ENCODE assay signal across 8 mouse cellular contexts in the genomic region with DNA sequence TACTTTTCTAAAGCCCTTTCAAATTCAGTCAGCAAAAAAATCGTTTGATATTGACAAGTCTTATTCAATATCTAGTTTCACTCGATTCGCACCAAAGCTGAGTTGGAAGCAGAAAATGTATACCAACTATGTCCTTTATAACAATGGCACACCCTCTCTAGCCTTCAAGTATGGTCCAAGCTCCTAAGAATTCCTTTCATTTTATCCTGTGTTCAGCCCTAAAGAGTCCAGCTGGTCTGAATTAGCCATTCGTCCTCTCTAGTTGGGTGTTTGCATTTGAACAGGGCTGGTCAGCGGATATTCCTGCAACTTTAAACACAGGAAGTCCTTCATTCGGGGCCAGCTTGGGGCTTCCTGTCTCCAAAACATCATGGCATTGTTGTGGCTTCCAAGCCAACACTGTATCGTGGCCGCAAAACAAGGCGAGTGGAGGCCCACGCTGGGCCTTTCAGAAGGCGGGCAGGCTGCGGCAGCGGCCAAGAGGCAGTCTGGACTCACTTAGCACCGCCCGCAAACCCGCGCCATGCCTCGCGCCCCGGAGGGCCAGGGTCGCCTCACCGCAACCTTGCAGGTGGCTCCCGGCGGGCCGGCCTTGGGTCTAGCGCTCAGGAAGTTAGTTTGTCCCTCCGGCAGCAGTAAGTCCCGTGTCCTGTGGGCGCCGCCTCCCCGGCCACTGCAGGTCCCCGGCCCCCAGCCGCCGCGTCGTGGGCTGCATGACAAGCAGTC.
DNase-seq lines count a peak whose midpoint lies in the region; ATAC-seq and TF ChIP-seq lines count a peak whose summit lies in the region.

No protein-coding gene starts in this region.

- no peak for TF ChIP-seq CTCF in brain, embryonic 14.5 days (IDR thresholded peaks at IDR 0.05; ENCODE audit: borderline replicate concordance, extremely low read depth, insufficient read depth, insufficient read length)

- no peaks in the 10 kb centered on the region for H3K27me3 ChIP-seq in forebrain, embryonic 12.5 days
- no peaks in the 10 kb centered on the region for H3K27me3 ChIP-seq in hindbrain, embryonic 16.5 days (replicated peaks; ENCODE audit: control insufficient read depth, insufficient read depth, low read length)
- H3K27me3 ChIP-seq in liver, embryonic 15.5 days = peaks cover 13% of the 10 kb centered on the region; the same call in 1 of the 2 replicates

- H3K9me3 ChIP-seq in forebrain, embryonic 12.5 days = no peaks in the 10 kb centered on the region
- no peaks in the 10 kb centered on the region for H3K9me3 ChIP-seq in hindbrain, embryonic 16.5 days (ENCODE audit: control insufficient read depth, low read length)
- no peaks in the 10 kb centered on the region for H3K9me3 ChIP-seq in liver, embryonic 15.5 days (replicated peaks)

- peak; percentile 48 for DNase-seq in right cerebral cortex, postnatal 14 days
- DNase-seq in right cerebral cortex, adult 18-20 months = no peak
- DNase-seq in brain, embryonic 14.5 days (ENCODE audit: low read depth) = peak; percentile 69
- DNase-seq in naive thymus-derived CD4-positive, alpha-beta T cell, adult 2 months (ENCODE audit: low read depth) = peak; percentile 38
- no peak for DNase-seq in yolk sac, embryonic 10.5 days (ENCODE audit: low spot score)

- peak overlapping the region; percentile 83 for H3K9ac ChIP-seq in forebrain, embryonic 12.5 days
- peak overlapping the region; percentile 83 for H3K9ac ChIP-seq in hindbrain, embryonic 16.5 days (ENCODE audit: low read depth, low read length)
- peak overlapping the region; percentile 57 for H3K9ac ChIP-seq in liver, embryonic 15.5 days

- no peak for TF ChIP-seq POLR2A in brain, embryonic 14.5 days (IDR thresholded peaks at IDR 0.05; ENCODE audit: borderline replicate concordance, extremely low read depth, insufficient read depth, insufficient read length, poor library complexity, severe bottlenecking)

- H3K36me3 ChIP-seq in forebrain, embryonic 12.5 days (replicated peaks) = peaks cover 21% of the 10 kb centered on the region
- no peaks in the 10 kb centered on the region for H3K36me3 ChIP-seq in hindbrain, embryonic 16.5 days (ENCODE audit: control insufficient read depth, insufficient read depth, low read length)
- H3K36me3 ChIP-seq in liver, embryonic 15.5 days (replicated peaks) = no peaks in the 10 kb centered on the region; the same call in 1 of the 2 replicates

- H3K4me3 ChIP-seq in forebrain, embryonic 12.5 days (replicated peaks) = peak overlapping the region; percentile 80
- peak overlapping the region; percentile 83 for H3K4me3 ChIP-seq in hindbrain, embryonic 16.5 days (ENCODE audit: low read length)
- H3K4me3 ChIP-seq in liver, embryonic 15.5 days (replicated peaks) = peak overlapping the region; percentile 71

- peak overlapping the region; percentile 78 for H3K4me2 ChIP-seq in forebrain, embryonic 12.5 days
- H3K4me2 ChIP-seq in hindbrain, embryonic 16.5 days (ENCODE audit: low read length) = peak overlapping the region; percentile 75
- H3K4me2 ChIP-seq in liver, embryonic 15.5 days = peak overlapping the region; percentile 97

- WGBS in forebrain, embryonic 12.5 days = 2% methylated on average over 36 of the region's 36 CpGs
- 2% methylated on average over 31 of the region's 36 CpGs for WGBS in hindbrain, embryonic 16.5 days
- WGBS in liver, embryonic 15.5 days (ENCODE audit: insufficient replicate concordance) = 3% methylated on average over 36 of the region's 36 CpGs

- H3K27ac ChIP-seq in forebrain, embryonic 12.5 days = peak overlapping the region; percentile 96
- H3K27ac ChIP-seq in hindbrain, embryonic 16.5 days (ENCODE audit: low read depth, low read length) = peak overlapping the region; percentile 86
- H3K27ac ChIP-seq in liver, embryonic 15.5 days (replicated peaks) = peak overlapping the region; percentile 70

- no peak for ATAC-seq in forebrain, embryonic 12.5 days (ENCODE audit: low FRiP score)
- ATAC-seq in hindbrain, embryonic 16.5 days = no peak; the same call in none of the 2 replicates
- ATAC-seq in liver, embryonic 15.5 days (ENCODE audit: insufficient read depth) = peak; percentile 46

- H3K4me1 ChIP-seq in forebrain, embryonic 12.5 days = peaks cover 54% of the 10 kb centered on the region
- peaks cover 54% of the 10 kb centered on the region for H3K4me1 ChIP-seq in hindbrain, embryonic 16.5 days (ENCODE audit: control insufficient read depth, insufficient read depth, low read depth, low read length)
- H3K4me1 ChIP-seq in liver, embryonic 15.5 days (replicated peaks) = peaks cover 56% of the 10 kb centered on the region

Comparison
In these comparisons a context has a peak if more than half of its experiments do, and no peak if none do; other contexts are left out.
1. DNase-seq: peak in right cerebral cortex, postnatal 14 days (single experiment), brain, embryonic 14.5 days (single experiment) and naive thymus-derived CD4-positive, alpha-beta T cell, adult 2 months (single experiment); none in right cerebral cortex, adult 18-20 months (single experiment) and yolk sac, embryonic 10.5 days (single experiment).
2. Peak in every context shown above with its lines, with median percentiles within 50 percentile points of each other: H3K27ac ChIP-seq, H3K4me2 ChIP-seq, H3K4me3 ChIP-seq and H3K9ac ChIP-seq.